Mouse (Mus musculus): ENCODE data around the gene Gstt3. TPM values are rescaled to one million over a fixed set of nuclear protein-coding genes. Genes with fewer than 3 reads are reported as not detected.

The Gstt3 gene
- 9.7 and 10.4 TPM in 2 replicates for polyA plus RNA-seq (2016; fragmentation: Nextera tagmentation; extraction: Ambion mirVana)

DNA sequence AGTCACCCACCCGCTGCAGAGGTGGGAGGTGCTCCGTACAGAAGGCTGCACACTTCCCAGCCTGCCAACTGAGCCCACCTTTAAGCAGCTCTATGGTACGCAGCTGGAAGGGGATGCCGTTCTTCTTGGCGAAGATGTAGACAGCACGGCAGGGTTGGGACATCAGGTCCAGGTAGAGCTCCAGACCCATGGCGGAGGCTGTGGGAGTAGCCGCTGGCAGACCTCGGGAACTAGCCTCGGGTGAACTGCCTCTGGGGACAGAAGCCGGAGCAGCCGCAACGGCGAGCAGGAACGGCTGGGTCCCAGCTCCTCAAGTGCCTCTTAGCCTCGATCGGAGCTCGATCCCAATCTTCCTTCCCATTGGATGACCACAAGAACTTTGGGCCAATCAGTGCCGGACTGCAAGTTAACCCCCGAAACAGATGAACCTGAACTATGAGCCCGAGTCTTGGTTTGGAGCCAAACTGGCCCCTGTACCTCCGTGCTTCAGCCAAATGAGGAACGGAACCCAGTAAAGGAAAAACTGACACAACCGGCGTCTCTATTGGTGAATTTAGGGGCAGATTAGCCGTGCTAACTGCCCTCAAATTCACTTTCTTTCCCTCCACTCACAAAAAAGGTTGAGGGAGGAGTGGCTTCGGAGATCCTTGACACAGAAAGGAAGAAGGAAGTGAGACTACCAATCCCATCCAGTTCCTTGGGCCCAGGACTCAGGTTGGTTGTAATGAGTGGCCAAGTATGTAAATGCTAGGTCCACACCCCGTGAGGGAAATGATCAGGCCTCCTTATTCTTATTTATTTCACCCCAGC lies at the start of gene Gstt3, which contains the start of gene Gm20441:
Gene Gstt3, minus strand, starts transcription at position 646 of the 810 bp plus-strand sequence.
Gene Gm20441, minus strand, starts transcription at position 186 of the 810 bp plus-strand sequence.
- H3K4me2 ChIP-seq (replicated peaks), result peak within 1 kb of the TSS; percentile 90
- H3K27me3 ChIP-seq, result peaks cover 16% of the 10 kb centered on the region
- H3K4me1 ChIP-seq, result peaks cover 19% of the 10 kb centered on the region
- no peaks in the 10 kb centered on the region for H3K36me3 ChIP-seq
- 0 out of 2 replicates have a peak within 1 kb of the TSS, but pooled peaks have one; percentile 30 for H3K27ac ChIP-seq
- no peaks in the 10 kb centered on the region for H3K9me3 ChIP-seq
- 2% methylated on average over 28 of the region's 28 CpGs for WGBS
- H3K4me3 ChIP-seq, result peak within 1 kb of the TSS; percentile 47
- ATAC-seq (ENCODE audit: insufficient number of reproducible peaks, insufficient read depth, low FRiP score, low TSS enrichment), result no peak; the same call in 1 of the 2 replicates
- H3K9ac ChIP-seq, result peak within 1 kb of the TSS; percentile 48

DNA sequence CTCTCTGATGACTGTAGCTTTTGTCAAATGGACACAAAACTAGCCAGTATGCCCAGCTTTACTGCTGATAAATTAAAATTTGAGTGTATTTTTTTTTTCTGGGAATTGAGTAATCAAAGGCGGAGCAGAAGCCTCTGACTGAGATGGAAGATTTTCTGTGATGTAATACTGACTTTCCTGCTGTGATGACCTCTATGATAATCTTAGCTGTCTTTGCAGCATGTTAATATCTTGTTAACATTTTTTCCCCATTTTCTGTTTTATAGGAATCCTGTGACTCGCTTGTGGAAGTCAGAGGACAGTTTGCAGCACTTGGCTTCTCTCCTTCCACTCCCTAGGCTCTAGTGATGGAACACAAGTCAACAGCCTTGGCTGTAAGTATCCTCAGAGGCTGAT lies 49.1 kb upstream of the Gstt3 start:
- Histone ChIP-seq H3K27ac (no peak overlapping the region), H3K4me2 (replicated peaks) (no peak overlapping the region), H3K4me3 (no peak overlapping the region), H3K4me1 (peaks cover 17% of the 10 kb centered on the region; the same call in 1 of the 2 replicates), H3K9me3 (no peaks in the 10 kb centered on the region), H3K36me3 (no peaks in the 10 kb centered on the region), H3K9ac (no peak overlapping the region), H3K27me3 (peaks cover 19% of the 10 kb centered on the region; the same call in 1 of the 2 replicates)
- no peak for ATAC-seq (ENCODE audit: insufficient number of reproducible peaks, insufficient read depth, low FRiP score, low TSS enrichment)
- WGBS, result 75% methylated on average over 2 of the region's 2 CpGs

DNA sequence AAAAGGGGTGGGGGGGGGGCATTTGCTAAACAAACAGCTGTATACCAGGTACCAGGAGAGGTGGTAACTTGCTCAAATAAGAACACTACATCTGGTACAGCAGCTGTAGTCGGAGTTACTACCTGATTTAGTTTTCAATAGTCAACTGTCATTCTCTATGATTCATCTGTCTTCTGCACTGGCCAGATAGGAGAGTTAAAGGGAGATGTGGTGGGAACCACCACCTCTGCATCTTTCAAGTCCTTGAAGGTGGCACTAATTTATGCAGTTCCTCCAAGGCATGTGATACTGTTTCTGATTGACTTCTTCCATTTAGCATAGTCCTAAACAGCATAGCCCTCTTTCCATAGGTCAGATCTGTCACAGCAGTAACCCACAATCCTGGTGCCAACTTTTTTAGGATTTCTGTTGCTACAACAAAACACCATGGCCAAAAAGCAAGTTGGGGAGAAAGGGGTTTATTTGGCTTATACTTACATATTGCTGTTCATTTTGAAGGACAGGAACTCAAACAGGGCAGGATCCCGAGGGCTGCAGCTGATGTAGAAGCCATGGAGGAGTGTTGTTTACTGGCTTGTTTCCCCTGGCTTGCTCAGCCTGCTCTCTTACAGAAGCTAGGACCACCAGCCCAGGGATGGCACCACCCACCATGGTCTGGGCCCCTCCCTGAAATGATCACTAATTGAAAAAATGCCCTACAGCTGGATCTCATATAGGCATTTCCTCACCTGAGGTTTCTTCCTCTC lies 48.5 kb upstream of the Gstt3 start:
- Histone ChIP-seq H3K4me3 (no peak overlapping the region), H3K4me2 (replicated peaks) (no peak overlapping the region), H3K27ac (no peak overlapping the region), H3K27me3 (peaks cover 19% of the 10 kb centered on the region; the same call in 1 of the 2 replicates), H3K4me1 (peaks cover 13% of the 10 kb centered on the region; the same call in 1 of the 2 replicates), H3K9ac (no peak overlapping the region), H3K36me3 (no peaks in the 10 kb centered on the region), H3K9me3 (no peaks in the 10 kb centered on the region)
- WGBS, result 75% methylated on average over 2 of the region's 2 CpGs
- ATAC-seq (ENCODE audit: insufficient number of reproducible peaks, insufficient read depth, low FRiP score, low TSS enrichment), result no peak

DNA sequence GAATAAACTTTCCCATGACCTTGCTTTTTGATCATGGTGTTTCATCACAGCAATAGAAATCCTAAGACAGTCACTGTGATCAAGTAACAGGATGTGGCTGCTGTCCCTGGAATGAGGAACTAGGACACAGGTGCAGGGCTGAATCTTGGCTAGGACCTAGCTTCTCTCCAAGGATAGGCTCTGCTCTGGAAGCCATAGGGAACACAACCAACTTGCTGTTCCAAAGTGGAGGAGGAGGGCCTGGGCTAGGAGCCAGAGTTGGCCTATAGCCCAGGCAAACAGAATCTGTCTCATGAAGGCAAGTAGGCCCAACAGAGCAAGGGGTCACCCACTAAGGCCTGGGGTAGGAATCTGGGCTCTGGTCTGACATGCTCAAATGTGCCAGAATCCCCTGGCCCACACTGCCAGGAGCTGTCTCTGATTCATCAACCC lies 47.3 kb upstream of the Gstt3 start:
- H3K4me1 ChIP-seq, result peaks cover 4% of the 10 kb centered on the region; the same call in 1 of the 2 replicates
- no peak for ATAC-seq (ENCODE audit: insufficient number of reproducible peaks, insufficient read depth, low FRiP score, low TSS enrichment)
- no peak overlapping the region for H3K4me2 ChIP-seq (replicated peaks)
- H3K9ac ChIP-seq, result no peak overlapping the region
- H3K27me3 ChIP-seq, result peaks cover 9% of the 10 kb centered on the region; the same call in 1 of the 2 replicates
- H3K27ac ChIP-seq, result no peak overlapping the region
- H3K9me3 ChIP-seq, result no peaks in the 10 kb centered on the region
- no peak overlapping the region for H3K4me3 ChIP-seq
- H3K36me3 ChIP-seq, result no peaks in the 10 kb centered on the region

DNA sequence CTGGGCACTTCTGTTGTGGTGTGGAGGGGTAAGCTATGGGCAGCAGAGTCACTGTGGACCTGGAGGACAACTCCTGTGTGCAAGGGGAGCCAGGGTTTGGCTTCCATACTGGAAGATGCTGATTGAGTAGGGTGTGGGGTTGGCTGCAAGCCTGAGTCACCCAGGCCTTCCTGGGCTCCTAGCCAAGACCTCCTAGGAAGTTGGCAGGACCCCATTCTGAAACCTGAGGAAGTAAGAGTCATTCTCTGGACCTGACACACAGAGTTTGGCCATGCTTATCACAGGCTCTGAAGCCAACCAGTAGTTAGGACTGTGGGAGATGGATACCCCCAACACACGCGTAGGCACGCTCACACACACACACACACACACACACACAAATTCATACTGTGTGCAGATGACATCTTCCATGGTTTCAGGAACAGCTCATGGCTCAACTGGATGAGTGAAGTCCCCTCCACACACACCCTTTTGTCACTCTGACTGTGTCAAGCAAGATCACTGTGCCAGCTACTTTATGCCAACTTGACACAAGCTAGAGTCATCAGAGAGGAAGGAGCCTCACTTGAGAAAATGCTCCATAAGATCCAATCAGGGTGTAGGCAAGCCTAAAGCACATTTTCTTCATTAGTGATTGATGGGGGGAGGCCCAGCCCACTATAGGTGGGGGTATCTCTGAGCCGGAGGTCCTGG lies 46.6 kb upstream of the Gstt3 start:
- H3K9ac ChIP-seq, result no peak overlapping the region
- H3K27me3 ChIP-seq, result peaks cover 6% of the 10 kb centered on the region; the same call in 1 of the 2 replicates
- no peaks in the 10 kb centered on the region for H3K9me3 ChIP-seq
- 94% methylated on average over 4 of the region's 4 CpGs for WGBS
- ATAC-seq (ENCODE audit: insufficient number of reproducible peaks, insufficient read depth, low FRiP score, low TSS enrichment), result 0 out of 2 replicates have a peak, but pooled peaks have one; percentile 28
- no peak overlapping the region for H3K4me3 ChIP-seq
- no peaks in the 10 kb centered on the region for H3K4me1 ChIP-seq
- no peak overlapping the region for H3K4me2 ChIP-seq (replicated peaks)
- H3K27ac ChIP-seq, result no peak overlapping the region
- no peaks in the 10 kb centered on the region for H3K36me3 ChIP-seq

DNA sequence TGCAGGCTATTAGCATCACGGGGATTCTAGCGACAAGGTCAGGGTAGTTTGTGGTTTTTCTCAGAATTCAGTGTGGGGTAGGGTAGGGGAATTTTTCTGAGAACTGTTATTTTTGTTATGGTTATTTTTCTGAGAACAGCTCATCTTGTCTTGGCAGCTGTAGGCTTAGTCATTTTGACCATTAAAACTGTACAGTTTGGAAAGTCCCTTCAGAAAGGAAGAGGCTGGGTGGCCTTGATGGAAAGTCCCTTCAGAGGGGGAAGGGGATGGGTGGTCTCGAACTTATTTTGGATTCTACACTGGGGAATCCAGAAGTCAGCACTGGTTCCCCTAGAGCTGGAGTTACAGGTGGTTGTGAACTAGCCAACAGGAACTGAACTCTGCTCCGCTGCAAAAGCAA lies 43.3 kb upstream of the Gstt3 start:
- no peaks in the 10 kb centered on the region for H3K36me3 ChIP-seq
- no peak overlapping the region for H3K4me2 ChIP-seq (replicated peaks)
- H3K27ac ChIP-seq, result no peak overlapping the region
- no peak overlapping the region for H3K9ac ChIP-seq
- H3K4me1 ChIP-seq, result no peaks in the 10 kb centered on the region
- H3K27me3 ChIP-seq, result 0 out of 2 replicates have a peak, but pooled peaks cover 2% of the 10 kb centered on the region
- H3K4me3 ChIP-seq, result no peak overlapping the region
- no peak for ATAC-seq (ENCODE audit: insufficient number of reproducible peaks, insufficient read depth, low FRiP score, low TSS enrichment)
- 85% methylated on average over 4 of the region's 4 CpGs for WGBS
- no peaks in the 10 kb centered on the region for H3K9me3 ChIP-seq

DNA sequence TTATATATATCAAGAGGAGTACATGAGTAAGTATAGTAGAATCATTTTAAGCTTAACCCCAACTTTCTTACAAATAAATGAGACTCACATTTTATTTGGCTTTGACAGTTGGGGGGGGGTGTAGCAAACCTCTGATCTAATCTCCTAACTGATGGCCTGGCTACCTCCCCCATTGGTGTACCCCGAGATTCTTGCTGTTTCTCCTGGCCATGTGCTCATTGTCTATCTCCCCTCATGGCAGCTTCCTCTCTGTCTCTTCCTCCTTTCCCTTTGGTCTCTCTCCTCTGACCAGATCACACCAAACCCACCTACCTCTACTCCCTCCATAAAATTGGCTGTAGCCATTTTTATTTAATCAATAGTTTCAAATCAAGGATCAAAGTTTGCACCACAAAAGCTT lies 42.6 kb upstream of the Gstt3 start:
- Histone ChIP-seq H3K9me3 (no peaks in the 10 kb centered on the region), H3K9ac (no peak overlapping the region), H3K4me1 (no peaks in the 10 kb centered on the region), H3K36me3 (no peaks in the 10 kb centered on the region), H3K4me3 (no peak overlapping the region), H3K27ac (no peak overlapping the region), H3K27me3 (0 out of 2 replicates have a peak, but pooled peaks cover 2% of the 10 kb centered on the region), H3K4me2 (replicated peaks) (no peak overlapping the region)
- WGBS, result 88% methylated on average over 1 of the region's 1 CpGs
- ATAC-seq (ENCODE audit: insufficient number of reproducible peaks, insufficient read depth, low FRiP score, low TSS enrichment), result no peak

DNA sequence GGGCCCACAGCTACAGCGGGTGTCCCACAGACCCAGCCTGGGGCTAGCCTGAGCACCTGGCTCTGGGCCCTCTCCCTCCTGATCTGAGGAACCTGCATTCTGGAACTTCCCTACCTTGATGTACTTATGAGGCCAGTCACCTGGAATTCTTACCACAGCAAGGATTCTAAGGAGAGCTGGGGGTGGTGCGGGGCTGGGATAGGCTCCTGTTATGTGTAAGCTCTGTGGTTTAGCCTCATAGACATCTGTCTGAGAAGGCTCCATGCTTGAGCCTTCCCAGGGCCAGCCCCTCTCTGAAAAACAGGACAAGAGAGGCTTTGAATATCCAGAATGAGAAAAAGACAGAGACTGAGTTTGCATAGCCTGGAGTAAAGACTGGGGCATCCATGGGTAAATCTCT lies 41.2 kb upstream of the Gstt3 start, which contains the start of gene Gstt4:
Gene Gstt4, minus strand, starts transcription at position 101 of the 400 bp plus-strand sequence.
- Histone ChIP-seq H3K4me3 (no peak within 1 kb of the TSS), H3K4me1 (no peaks in the 10 kb centered on the region), H3K27me3 (0 out of 2 replicates have a peak, but pooled peaks cover under 1% of the 10 kb centered on the region), H3K36me3 (no peaks in the 10 kb centered on the region), H3K9me3 (no peaks in the 10 kb centered on the region), H3K4me2 (replicated peaks) (no peak within 1 kb of the TSS), H3K9ac (no peak within 1 kb of the TSS), H3K27ac (no peak within 1 kb of the TSS)
- no peak for ATAC-seq (ENCODE audit: insufficient number of reproducible peaks, insufficient read depth, low FRiP score, low TSS enrichment)
- WGBS, result 88% methylated on average over 2 of the region's 2 CpGs

DNA sequence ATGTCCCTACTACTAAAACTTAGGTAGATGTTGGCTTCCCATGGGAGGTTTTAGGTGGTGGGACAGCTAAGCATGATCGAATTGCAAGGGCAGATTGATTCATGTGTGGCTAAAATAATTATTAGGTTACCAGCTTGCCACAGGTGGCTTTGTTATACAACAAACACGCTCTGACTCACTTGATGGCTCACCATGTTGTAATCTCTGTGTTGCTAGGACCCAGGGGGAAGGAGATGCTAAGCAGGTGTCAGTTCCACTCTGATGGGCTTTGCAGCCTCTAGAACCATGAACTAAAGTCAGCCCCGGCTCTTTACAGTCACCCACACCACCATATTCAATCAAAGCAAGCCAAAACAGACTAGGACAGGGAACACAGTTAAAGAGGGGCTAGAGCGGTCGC lies 38.7 kb upstream of the Gstt3 start:
- Histone ChIP-seq H3K27ac (no peak overlapping the region), H3K4me1 (no peaks in the 10 kb centered on the region), H3K36me3 (no peaks in the 10 kb centered on the region), H3K9ac (no peak overlapping the region), H3K9me3 (no peaks in the 10 kb centered on the region), H3K4me3 (no peak overlapping the region), H3K4me2 (replicated peaks) (no peak overlapping the region), H3K27me3 (no peaks in the 10 kb centered on the region)
- no peak for ATAC-seq (ENCODE audit: insufficient number of reproducible peaks, insufficient read depth, low FRiP score, low TSS enrichment)
- WGBS, result 89% methylated on average over 5 of the region's 5 CpGs

DNA sequence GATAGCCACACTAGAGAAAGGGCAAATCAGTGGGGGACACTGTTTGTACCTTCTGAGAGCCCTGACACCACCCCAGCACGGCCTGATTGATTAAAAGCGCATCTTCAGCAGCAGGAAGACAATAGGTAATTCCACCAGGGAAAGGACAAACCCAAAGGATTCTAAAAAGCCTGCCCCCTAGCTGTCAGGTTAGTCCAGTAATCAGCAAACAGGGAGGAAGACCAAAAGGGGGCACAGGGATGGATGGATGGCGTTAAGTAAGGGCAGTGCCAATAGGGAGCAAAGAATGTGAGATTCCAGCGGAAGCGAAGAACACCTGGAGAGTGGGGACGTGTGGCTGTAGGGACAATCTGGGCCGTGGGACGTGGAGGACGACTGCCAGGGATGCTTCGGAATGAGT lies 37.4 kb upstream of the Gstt3 start:
- no peaks in the 10 kb centered on the region for H3K36me3 ChIP-seq
- H3K4me2 ChIP-seq (replicated peaks), result no peak overlapping the region
- no peaks in the 10 kb centered on the region for H3K27me3 ChIP-seq
- H3K9me3 ChIP-seq, result no peaks in the 10 kb centered on the region
- no peak overlapping the region for H3K9ac ChIP-seq
- no peak for ATAC-seq (ENCODE audit: insufficient number of reproducible peaks, insufficient read depth, low FRiP score, low TSS enrichment)
- H3K4me1 ChIP-seq, result no peaks in the 10 kb centered on the region
- H3K4me3 ChIP-seq, result no peak overlapping the region
- WGBS, result 62% methylated on average over 10 of the region's 10 CpGs
- no peak overlapping the region for H3K27ac ChIP-seq

DNA sequence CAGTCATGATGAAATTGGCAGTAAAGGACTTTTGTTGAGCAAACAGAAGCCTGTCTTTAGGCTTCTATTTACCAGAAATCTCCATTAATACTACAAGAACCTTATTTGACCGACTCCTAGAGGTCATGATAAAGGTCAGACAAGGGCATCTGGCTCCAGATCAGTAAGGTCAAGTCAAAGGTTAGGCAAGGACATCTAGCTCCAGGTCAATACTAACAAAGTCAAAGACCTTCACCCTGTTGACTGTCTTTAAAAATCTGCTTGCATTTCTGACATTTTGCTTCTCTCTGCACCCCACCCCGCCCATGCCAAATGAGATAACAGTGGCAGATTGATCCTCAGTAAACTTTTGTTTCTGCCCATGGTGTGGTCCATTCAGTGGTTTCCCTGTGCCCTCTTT lies 23.0 kb upstream of the Gstt3 start:
- Histone ChIP-seq H3K4me3 (no peak overlapping the region), H3K4me2 (replicated peaks) (no peak overlapping the region), H3K27ac (no peak overlapping the region), H3K4me1 (no peaks in the 10 kb centered on the region), H3K9me3 (no peaks in the 10 kb centered on the region), H3K9ac (no peak overlapping the region), H3K27me3 (0 out of 2 replicates have a peak, but pooled peaks cover 4% of the 10 kb centered on the region), H3K36me3 (no peaks in the 10 kb centered on the region)
- no peak for ATAC-seq (ENCODE audit: insufficient number of reproducible peaks, insufficient read depth, low FRiP score, low TSS enrichment)
- WGBS, result 67% methylated on average over 2 of the region's 2 CpGs

Measured in embryonic facial prominence, embryonic 12.5 days (tissue).